8 mouse cellular contexts compared by ENCODE assay signal in the genomic region with DNA sequence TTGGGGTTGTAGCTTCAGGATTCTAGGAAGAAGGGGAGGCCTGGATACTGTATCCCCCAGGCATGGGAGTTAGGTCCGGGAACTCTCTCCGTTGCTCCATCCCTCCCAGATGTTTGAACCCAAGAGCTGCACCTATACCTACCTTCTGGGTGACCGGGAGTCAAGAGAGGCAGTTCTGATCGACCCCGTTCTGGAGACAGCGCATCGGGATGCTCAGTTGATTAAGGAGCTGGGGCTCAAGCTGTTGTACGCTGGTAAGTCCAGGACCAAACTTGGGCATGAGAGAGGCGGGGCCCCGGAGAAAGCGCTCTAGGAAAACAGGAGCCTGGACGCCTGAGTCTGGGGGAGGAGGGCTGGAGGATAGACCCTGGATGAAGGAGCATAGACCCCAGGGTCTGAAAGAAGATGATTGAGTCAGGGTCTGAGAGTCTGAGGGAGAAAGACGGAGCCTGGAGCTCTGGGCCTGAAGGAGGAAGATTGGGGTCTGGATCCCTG. TPM values are rescaled to one million over a fixed set of nuclear protein-coding genes. Genes with fewer than 3 reads are reported as not detected.
DNase-seq lines count a peak whose midpoint lies in the region; ATAC-seq lines count a peak whose summit lies in the region.

No protein-coding gene starts in this region.

- no peaks in the 10 kb centered on the region for H3K27me3 ChIP-seq in kidney, embryonic 15.5 days
- no peaks in the 10 kb centered on the region for H3K27me3 ChIP-seq in intestine, embryonic 16.5 days (replicated peaks; ENCODE audit: control insufficient read depth, insufficient read depth, low read length)

- WGBS in kidney, embryonic 15.5 days, result 5% methylated on average over 13 of the region's 13 CpGs
- 4% methylated on average over 13 of the region's 13 CpGs for WGBS in intestine, embryonic 16.5 days

- H3K4me3 ChIP-seq in kidney, embryonic 15.5 days (replicated peaks), result peak overlapping the region; percentile 76
- peak overlapping the region; percentile 64 for H3K4me3 ChIP-seq in intestine, embryonic 16.5 days (ENCODE audit: low read length)

- peak overlapping the region; percentile 63; the same call in 1 of the 2 replicates for H3K27ac ChIP-seq in kidney, embryonic 15.5 days
- H3K27ac ChIP-seq in intestine, embryonic 16.5 days (ENCODE audit: low read length), result no peak overlapping the region

- peak overlapping the region; percentile 70 for H3K9ac ChIP-seq in kidney, embryonic 15.5 days
- peak overlapping the region; percentile 72 for H3K9ac ChIP-seq in intestine, embryonic 16.5 days (ENCODE audit: low read depth, low read length)

- H3K36me3 ChIP-seq in kidney, embryonic 15.5 days, result no peaks in the 10 kb centered on the region
- no peaks in the 10 kb centered on the region for H3K36me3 ChIP-seq in intestine, embryonic 16.5 days (ENCODE audit: control insufficient read depth, insufficient read depth, low read length)

- H3K4me2 ChIP-seq in kidney, embryonic 15.5 days, result peak overlapping the region; percentile 82
- peak overlapping the region; percentile 83 for H3K4me2 ChIP-seq in intestine, embryonic 16.5 days (ENCODE audit: low read depth, low read length)

- no peak for DNase-seq in kidney, adult 8-10 months
- DNase-seq in embryo, embryonic 9.5 days (ENCODE audit: extremely low spot score), result peak; percentile 41
- DNase-seq in neural tube, embryonic 10.5 days (ENCODE audit: extremely low spot score, low spot score), result peak; percentile 54
- no peak for DNase-seq in spleen, adult 18-20 months
- no peak for DNase-seq in adrenal gland, adult 8-10 months
- no peak for DNase-seq in cerebellum, postnatal 10 days

- no peaks in the 10 kb centered on the region for H3K9me3 ChIP-seq in kidney, embryonic 15.5 days (replicated peaks)
- no peaks in the 10 kb centered on the region for H3K9me3 ChIP-seq in intestine, embryonic 16.5 days (ENCODE audit: control insufficient read depth, low read length)

- peaks cover 33% of the 10 kb centered on the region for H3K4me1 ChIP-seq in kidney, embryonic 15.5 days
- peaks cover 13% of the 10 kb centered on the region for H3K4me1 ChIP-seq in intestine, embryonic 16.5 days (ENCODE audit: control insufficient read depth, insufficient read depth, low read length)

- 0 out of 2 replicates have a peak, but pooled peaks have one; percentile 8 for ATAC-seq in kidney, embryonic 15.5 days (replicated peaks; ENCODE audit: low FRiP score)
- peak; percentile 6; the same call in 1 of the 2 replicates for ATAC-seq in intestine, embryonic 16.5 days

RNA-seq across cellular contexts. Expression of a gene that starts 6.9 kb away (rescaled TPM):
- polyA plus RNA-seq in kidney, embryonic 15.5 days (2015; fragmentation: Nextera tagmentation; extraction: Ambion mirVana), result 4.0 and 5.5 TPM in 2 replicates
- polyA plus RNA-seq in intestine, embryonic 16.5 days (2015; fragmentation: Nextera tagmentation; extraction: Ambion mirVana), result 3.1 TPM in 2 replicates
- total RNA-seq in adrenal gland, adult 8-10 months (2022), result under 1 TPM; 0.20 to 0.59 (median 0.38) TPM

RNA-seq across cellular contexts. Expression of a gene that starts 7.0 kb away (rescaled TPM):
- 46.8 and 48.4 TPM in 2 replicates for polyA plus RNA-seq in kidney, embryonic 15.5 days (2015; fragmentation: Nextera tagmentation; extraction: Ambion mirVana)
- polyA plus RNA-seq in intestine, embryonic 16.5 days (2015; fragmentation: Nextera tagmentation; extraction: Ambion mirVana), result 33.2 and 38.1 TPM in 2 replicates
- total RNA-seq in adrenal gland, adult 8-10 months (2022), result 10 to 100 TPM; 32.4 to 44.0 (median 39.1) TPM

RNA-seq across cellular contexts. Expression of a gene that starts 16.2 kb away (rescaled TPM):
- 0.15 and 0.17 TPM in 2 replicates for polyA plus RNA-seq in kidney, embryonic 15.5 days (2015; fragmentation: Nextera tagmentation; extraction: Ambion mirVana)
- polyA plus RNA-seq in intestine, embryonic 16.5 days (2015; fragmentation: Nextera tagmentation; extraction: Ambion mirVana), result 0.35 and 0.36 TPM in 2 replicates
- 10 to 100 TPM in 2 of 4 experiments, 1 to 10 TPM in 2; 6.2 to 12.9 (median 9.9) TPM for total RNA-seq in adrenal gland, adult 8-10 months (2022)

RNA-seq across cellular contexts. Expression of a gene that starts 42.0 kb away (rescaled TPM):
- polyA plus RNA-seq in kidney, embryonic 15.5 days (2015; fragmentation: Nextera tagmentation; extraction: Ambion mirVana), result 1.0 and 1.2 TPM in 2 replicates
- 0.27 and 0.49 TPM in 2 replicates for polyA plus RNA-seq in intestine, embryonic 16.5 days (2015; fragmentation: Nextera tagmentation; extraction: Ambion mirVana)
- total RNA-seq in adrenal gland, adult 8-10 months (2022), result under 1 TPM in 3 of 4 experiments, not detected in 1; 0.34 to 0.96 (median 0.66) TPM

RNA-seq across cellular contexts. Expression of a gene that starts 48.3 kb away (rescaled TPM):
- polyA plus RNA-seq in kidney, embryonic 15.5 days (2015; fragmentation: Nextera tagmentation; extraction: Ambion mirVana), result 117 and 137 TPM in 2 replicates
- polyA plus RNA-seq in intestine, embryonic 16.5 days (2015; fragmentation: Nextera tagmentation; extraction: Ambion mirVana), result 79.8 and 88.1 TPM in 2 replicates
- total RNA-seq in adrenal gland, adult 8-10 months (2022), result 10 to 100 TPM; 39.2 to 55.5 (median 46.6) TPM

Comparison
In these comparisons a context has a peak if more than half of its experiments do, and no peak if none do; other contexts are left out.
1. DNase-seq: peak in embryo, embryonic 9.5 days (single experiment) and neural tube, embryonic 10.5 days (single experiment); none in kidney, adult 8-10 months (0 of 2), spleen, adult 18-20 months (0 of 2), adrenal gland, adult 8-10 months (single experiment) and cerebellum, postnatal 10 days (0 of 2).